ENCODE assay signal across 21 mouse cellular contexts in the genomic region with DNA sequence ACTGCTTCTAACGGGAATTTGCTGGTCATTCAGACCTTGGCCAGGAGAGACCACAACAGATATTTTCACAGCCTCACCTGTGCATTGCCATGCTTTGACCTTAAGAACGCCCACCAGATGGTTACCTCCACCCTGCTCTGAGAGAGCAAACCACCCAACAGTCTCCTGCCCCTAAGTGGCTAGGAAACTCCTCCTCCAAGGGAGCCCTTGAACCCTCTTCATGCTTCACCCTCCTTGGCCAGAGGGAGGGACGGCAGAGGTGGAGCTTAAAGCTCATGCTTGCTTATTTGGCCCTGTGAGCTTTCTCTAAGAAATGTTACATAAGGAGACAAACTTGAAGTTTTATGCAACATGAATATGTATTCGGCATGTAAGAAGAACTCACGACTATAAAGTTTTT.
DNase-seq lines count a peak whose midpoint lies in the region; ATAC-seq and TF ChIP-seq lines count a peak whose summit lies in the region.
"Had no signal": no experiment of that assay in that cellular context is flagged by ENCODE, and none has a peak within 500 bp of the region (broad histone marks: within the 10 kb centered on the region; RNA-seq: fewer than 3 reads in every experiment).

No protein-coding gene starts in this region.

- no peak for TF ChIP-seq CTCF in lung, adult 2 months (IDR thresholded peaks at IDR 0.05; ENCODE audit: insufficient read depth, low read length)
- no peak for TF ChIP-seq CTCF in lung, postnatal 0 days (IDR thresholded peaks at IDR 0.05)

- H3K4me1 ChIP-seq in lung, adult 2 months (ENCODE audit: control insufficient read depth, insufficient read depth, low read length) = peaks cover 3% of the 10 kb centered on the region
- 0 out of 2 replicates have a peak, but pooled peaks cover 6% of the 10 kb centered on the region for H3K4me1 ChIP-seq in lung, postnatal 0 days (ENCODE audit: insufficient read depth, low read depth, low read length)

- no peaks in the 10 kb centered on the region for H3K9me3 ChIP-seq in lung, postnatal 0 days (ENCODE audit: low read length)
- H3K9me3 ChIP-seq: embryonic facial prominence, embryonic 13.5 days; forebrain, embryonic 13.5 days; heart, embryonic 15.5 days had no signal

- 59% methylated on average over 5 of the region's 5 CpGs for WGBS in lung, adult 2 months
- 57% methylated on average over 5 of the region's 5 CpGs for WGBS in lung, postnatal 0 days

- DNase-seq in kidney, adult 11 months = peak; percentile 4
- no peak for DNase-seq in kidney, postnatal 14 days
- peak; percentile 26 to 45 for DNase-seq in lung, adult 18-20 months
- DNase-seq in lung, adult 2 months = no peak
- peak; percentile 59 for DNase-seq in lung, postnatal 0 days (ENCODE audit: low spot score)
- peak; percentile 41 for DNase-seq in lung, postnatal 36 days
- DNase-seq in cerebellum, adult 9-11 months = no peak
- DNase-seq: adrenal gland, postnatal 14 days; cerebellum, adult 18-20 months; cerebellum, postnatal 25 days; heart, adult 2 months had no signal

- TF ChIP-seq EP300 in lung, postnatal 0 days (IDR thresholded peaks at IDR 0.05) = no peak

- H3K27ac ChIP-seq in lung, postnatal 0 days (ENCODE audit: low read length) = no peak overlapping the region
- H3K27ac ChIP-seq: embryonic facial prominence, embryonic 13.5 days; forebrain, embryonic 13.5 days; heart, adult 2 months; heart, embryonic 15.5 days; hindbrain, embryonic 10.5 days; hindbrain, embryonic 14.5 days had no signal

- TF ChIP-seq POLR2A in lung, adult 2 months (IDR thresholded peaks at IDR 0.05; ENCODE audit: borderline replicate concordance, extremely low read depth, low read depth, low read length) = no peak

- no peaks in the 10 kb centered on the region for H3K27me3 ChIP-seq in lung, postnatal 0 days (replicated peaks; ENCODE audit: insufficient read depth, low read length)
- H3K27me3 ChIP-seq: CH12.LX; embryonic facial prominence, embryonic 13.5 days; forebrain, embryonic 13.5 days; heart, embryonic 15.5 days; Patski had no signal

- H3K4me2 ChIP-seq in lung, postnatal 0 days (replicated peaks; ENCODE audit: low read depth, low read length) = peak overlapping the region; percentile 28; the same call in 1 of the 2 replicates
- H3K4me2 ChIP-seq: embryonic facial prominence, embryonic 13.5 days; forebrain, embryonic 13.5 days; heart, embryonic 11.5 days; heart, embryonic 15.5 days; hindbrain, embryonic 14.5 days had no signal

- no peaks in the 10 kb centered on the region for H3K36me3 ChIP-seq in lung, postnatal 0 days (ENCODE audit: insufficient read depth, low read length)
- H3K36me3 ChIP-seq: embryonic facial prominence, embryonic 13.5 days; heart, embryonic 15.5 days; hindbrain, embryonic 10.5 days had no signal

- H3K9ac ChIP-seq in lung, postnatal 0 days (replicated peaks; ENCODE audit: low read depth) = no peak overlapping the region
- H3K9ac ChIP-seq: embryonic facial prominence, embryonic 13.5 days; forebrain, embryonic 13.5 days; forebrain, postnatal 0 days; heart, embryonic 15.5 days; hindbrain, embryonic 14.5 days had no signal

- peak; percentile 83 for ATAC-seq in lung, postnatal 0 days
- ATAC-seq: activated CD4-positive, CD25-positive, alpha-beta regulatory T cell, adult 4 months; forebrain, embryonic 13.5 days; forebrain, postnatal 0 days; Patski had no signal

- no peak overlapping the region for H3K4me3 ChIP-seq in lung, adult 2 months (replicated peaks; ENCODE audit: extremely low read depth, low read depth, low read length)
- no peak overlapping the region for H3K4me3 ChIP-seq in lung, postnatal 0 days (ENCODE audit: low read depth, low read length)
- H3K4me3 ChIP-seq: embryonic facial prominence, embryonic 13.5 days; forebrain, embryonic 13.5 days; heart, adult 2 months; heart, embryonic 15.5 days; hindbrain, embryonic 10.5 days had no signal

Comparison
In these comparisons a context has a peak if more than half of its experiments do, and no peak if none do; other contexts are left out.
1. DNase-seq: peak in kidney, adult 11 months (single experiment), lung, adult 18-20 months (2 of 2), lung, postnatal 0 days (single experiment) and lung, postnatal 36 days (single experiment); none in kidney, postnatal 14 days (single experiment), lung, adult 2 months (single experiment) and cerebellum, adult 9-11 months (single experiment).